ENCODE assay signal across 10 mouse cellular contexts in the genomic region with DNA sequence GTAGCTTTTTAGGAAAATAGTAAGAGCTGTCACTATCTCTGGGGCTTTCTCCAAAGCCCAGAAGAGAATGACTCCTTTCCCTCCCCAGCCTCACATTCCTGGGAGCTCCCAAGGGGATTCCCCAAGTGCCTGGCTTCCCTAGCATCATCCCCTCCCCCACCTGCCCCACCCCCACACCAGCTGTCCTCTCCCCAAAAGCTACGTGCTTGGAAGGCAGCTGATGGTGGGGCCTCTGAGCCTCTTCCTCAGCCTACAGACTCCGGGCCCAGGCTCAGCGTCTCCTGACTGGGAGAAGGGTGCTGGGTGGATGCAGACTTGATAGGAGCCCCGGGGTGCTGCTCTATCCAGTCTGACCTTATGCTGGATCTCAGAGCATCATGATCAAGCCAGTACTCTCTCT. TPM values are rescaled to one million over a fixed set of nuclear protein-coding genes. Genes with fewer than 3 reads are reported as not detected.
DNase-seq lines count a peak whose midpoint lies in the region; ATAC-seq and TF ChIP-seq lines count a peak whose summit lies in the region.
"Had no signal": no experiment of that assay in that cellular context is flagged by ENCODE, and none has a peak within 500 bp of the region (broad histone marks: within the 10 kb centered on the region; RNA-seq: fewer than 3 reads in every experiment).

No protein-coding gene starts in this region.

- no peak overlapping the region for H3ac ChIP-seq in C2C12 (ENCODE audit: control insufficient read depth, insufficient read length, low read depth)

- H3K9me3 ChIP-seq in heart, postnatal 0 days (replicated peaks; ENCODE audit: control insufficient read depth, low read length), result no peaks in the 10 kb centered on the region
- no peaks in the 10 kb centered on the region for H3K9me3 ChIP-seq in liver, embryonic 12.5 days (replicated peaks)

- H3K36me3 ChIP-seq in heart, postnatal 0 days (replicated peaks; ENCODE audit: control insufficient read depth, insufficient read depth, low read length), result no peaks in the 10 kb centered on the region
- H3K36me3 ChIP-seq in C2C12 (ENCODE audit: control insufficient read depth, insufficient read depth), result peaks cover 32% of the 10 kb centered on the region
- H3K36me3 ChIP-seq in liver, embryonic 12.5 days, result peaks cover 22% of the 10 kb centered on the region

- 36% methylated on average over 4 of the region's 4 CpGs for WGBS in heart, postnatal 0 days
- WGBS in liver, embryonic 12.5 days (ENCODE audit: insufficient replicate concordance), result 30% methylated on average over 4 of the region's 4 CpGs

- H3K9ac ChIP-seq in heart, postnatal 0 days (replicated peaks; ENCODE audit: low read depth, low read length), result no peak overlapping the region
- no peak overlapping the region for H3K9ac ChIP-seq in liver, embryonic 12.5 days

- 0 out of 2 replicates have a peak overlapping the region, but pooled peaks have one; percentile 13 for H3K27ac ChIP-seq in heart, postnatal 0 days (ENCODE audit: low read depth)
- 0 out of 2 replicates have a peak overlapping the region, but pooled peaks have one; percentile 48 for H3K27ac ChIP-seq in liver, embryonic 12.5 days
- H3K27ac ChIP-seq in left cerebral cortex, adult 2 months, result no peak overlapping the region

- intact Hi-C loops in left cerebral cortex, adult 2 months (cut with DNase I), result no loop called here

- no peak for TF ChIP-seq CTCF in heart, postnatal 0 days (IDR thresholded peaks at IDR 0.05; ENCODE audit: low read depth)
- TF ChIP-seq CTCF in C2C12 (IDR thresholded peaks at IDR 0.05; ENCODE audit: control insufficient read depth, insufficient read depth, insufficient read length), result no peak
- TF ChIP-seq CTCF in left cerebral cortex, adult 2 months (IDR thresholded peaks at IDR 0.05), result no peak

- peaks cover 25% of the 10 kb centered on the region for H3K79me3 ChIP-seq in C2C12 (ENCODE audit: low read depth)

- no peak overlapping the region for H3K4me2 ChIP-seq in heart, postnatal 0 days (ENCODE audit: low read depth, low read length)
- no peak overlapping the region for H3K4me2 ChIP-seq in liver, embryonic 12.5 days

- no peak for TF ChIP-seq EP300 in heart, postnatal 0 days (IDR thresholded peaks at IDR 0.05; ENCODE audit: low read depth)

- DNase-seq in heart, postnatal 0 days (ENCODE audit: low spot score), result no peak
- DNase-seq in heart, adult 9 months (ENCODE audit: low spot score in 2 of 2), result no peak
- peak; percentile 53 for DNase-seq in embryo, embryonic 9.5 days (ENCODE audit: extremely low spot score)
- DNase-seq in adrenal gland, postnatal 10 days, result no peak
- no peak for DNase-seq in left cerebral cortex, adult 2 months (ENCODE audit: extremely low spot score in 1 of 2, low spot score in 2 of 2)
- no peak for DNase-seq in adrenal gland, postnatal 25 days

- no peak for ATAC-seq in heart, postnatal 0 days (ENCODE audit: insufficient read depth, low read depth)
- no peak for ATAC-seq in liver, embryonic 12.5 days

- peaks cover 22% of the 10 kb centered on the region for H3K4me1 ChIP-seq in heart, postnatal 0 days (ENCODE audit: control insufficient read depth, insufficient read depth)
- H3K4me1 ChIP-seq in liver, embryonic 12.5 days, result peaks cover 95% of the 10 kb centered on the region

- H3K79me2 ChIP-seq in C2C12 (ENCODE audit: control insufficient read depth, insufficient read depth), result peaks cover 66% of the 10 kb centered on the region

- H3K27me3 ChIP-seq in heart, postnatal 0 days (ENCODE audit: control insufficient read depth, insufficient read depth, low read length), result no peaks in the 10 kb centered on the region
- H3K27me3 ChIP-seq in C2C12 (ENCODE audit: control insufficient read depth, insufficient read depth, insufficient read length), result no peaks in the 10 kb centered on the region
- no peaks in the 10 kb centered on the region for H3K27me3 ChIP-seq in liver, embryonic 12.5 days (replicated peaks)

- no peak overlapping the region for H3K4me3 ChIP-seq in heart, postnatal 0 days (ENCODE audit: low read depth, low read length)
- H3K4me3 ChIP-seq in C2C12 (ENCODE audit: insufficient read depth, poor library complexity, severe bottlenecking), result peak overlapping the region; percentile 11
- H3K4me3 ChIP-seq in liver, embryonic 12.5 days, result no peak overlapping the region
- no peak overlapping the region for H3K4me3 ChIP-seq in left cerebral cortex, adult 2 months

TF ChIP-seq in C2C12, 6 proteins besides CTCF, POLR2A, EP300 and RAD21:
- TF ChIP-seq MYOD1 (IDR thresholded peaks at IDR 0.05; ENCODE audit: control insufficient read depth, insufficient read length, low read depth), result peak; percentile 72
- TF ChIP-seq CEBPB (IDR thresholded peaks at IDR 0.05; ENCODE audit: low read depth), result no peak

RNA-seq across cellular contexts. Expression of gene Glipr2, which starts 12.2 kb away (rescaled TPM):
- 35.8 and 39.2 TPM in 2 replicates for total RNA-seq in heart, postnatal 0 days (2014; rRNA removed; ENCODE audit: low replicate concordance)
- polyA plus RNA-seq in heart, postnatal 0 days (2015; fragmentation: Nextera tagmentation; extraction: Ambion mirVana), result 27.3 and 28.4 TPM in 2 replicates
- 101 TPM for polyA plus RNA-seq in C2C12 (2012; fragmentation: generic; extraction: Trizol)
- polyA plus RNA-seq in liver, embryonic 12.5 days (2016; fragmentation: Nextera tagmentation; extraction: Ambion mirVana), result 45.8 and 46.6 TPM in 2 replicates
- 10 to 100 TPM; 10.7 to 14.9 TPM for total RNA-seq in adrenal gland, postnatal 10 days (2021)
- 1 to 10 TPM; 3.4 to 3.7 TPM for total RNA-seq in left cerebral cortex, adult 2 months (2021)
- total RNA-seq in adrenal gland, postnatal 25 days (2021), result 2.4 and 3.1 TPM in 2 replicates

RNA-seq across cellular contexts. Expression of gene Ccin, which starts 13.9 kb away (rescaled TPM):
- not detected in 2 replicates for total RNA-seq in heart, postnatal 0 days (2014; rRNA removed; ENCODE audit: low replicate concordance)
- not detected in 2 replicates for polyA plus RNA-seq in heart, postnatal 0 days (2015; fragmentation: Nextera tagmentation; extraction: Ambion mirVana)
- polyA plus RNA-seq in C2C12 (2012; fragmentation: generic; extraction: Trizol), result 0.04 TPM
- not detected in 2 replicates for polyA plus RNA-seq in liver, embryonic 12.5 days (2016; fragmentation: Nextera tagmentation; extraction: Ambion mirVana)
- not detected for total RNA-seq in adrenal gland, postnatal 10 days (2021)
- not detected for total RNA-seq in left cerebral cortex, adult 2 months (2021)
- total RNA-seq in adrenal gland, postnatal 25 days (2021), result not detected in 2 replicates
- total RNA-seq: liver, adult 2 months had no signal
- polyA plus RNA-seq: heart, embryonic 16.5 days; liver, adult 2 months had no signal

RNA-seq across cellular contexts. Expression of gene Clta, which starts 34.9 kb away (rescaled TPM):
- 128 and 168 TPM in 2 replicates for total RNA-seq in heart, postnatal 0 days (2014; rRNA removed; ENCODE audit: low replicate concordance)
- 106 and 112 TPM in 2 replicates for polyA plus RNA-seq in heart, postnatal 0 days (2015; fragmentation: Nextera tagmentation; extraction: Ambion mirVana)
- polyA plus RNA-seq in C2C12 (2012; fragmentation: generic; extraction: Trizol), result 470 TPM
- 169 and 172 TPM in 2 replicates for polyA plus RNA-seq in liver, embryonic 12.5 days (2016; fragmentation: Nextera tagmentation; extraction: Ambion mirVana)
- total RNA-seq in adrenal gland, postnatal 10 days (2021), result 100 to 1,000 TPM; 156 to 174 TPM
- total RNA-seq in left cerebral cortex, adult 2 months (2021), result 100 to 1,000 TPM; 269 to 274 TPM
- total RNA-seq in adrenal gland, postnatal 25 days (2021), result 169 and 173 TPM in 2 replicates
